Mouse (Mus musculus): ENCODE measurements around the gene Grid1. TPM values are rescaled to one million over a fixed set of nuclear protein-coding genes. Genes with fewer than 3 reads are reported as not detected.

Gene Grid1
- total RNA-seq, 2 experiments from 2014 or later: 0.06 TPM; not detected in 1

- no peak for DNase-seq
- intact Hi-C loops (cut with DNase I): no loop called here
These were observed 88.9 kb downstream of the Grid1 start for GRCm38 (mm10) chr14:34908804-34909203.

GRCm38 (mm10) chr14:34916315-34916714 is 96.4 kb downstream of the Grid1 start:
- intact Hi-C loops (cut with DNase I): no loop called here
- no peak for DNase-seq

DNA sequence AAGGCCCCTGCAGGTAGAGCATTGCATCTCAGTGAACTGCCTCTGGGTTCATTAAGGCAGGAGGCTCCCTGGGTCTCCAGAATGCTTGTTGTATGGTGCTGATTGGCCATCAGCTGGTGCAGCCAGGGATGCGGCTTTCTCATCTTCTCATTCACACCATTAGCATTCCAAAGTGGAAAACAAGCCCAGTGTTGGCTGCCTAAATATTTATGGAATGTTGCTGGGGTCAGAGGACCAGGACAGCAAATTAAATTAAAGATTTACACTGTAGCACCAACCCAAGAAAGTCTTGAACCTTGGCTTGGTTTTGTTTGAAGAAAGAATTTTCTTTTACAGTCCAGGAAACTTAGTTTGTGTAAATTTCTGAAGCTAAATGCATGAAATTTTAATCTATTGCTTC is 97.2 kb downstream of the Grid1 start:
- DNase-seq: no peak
- intact Hi-C loops (cut with DNase I): no loop called here

- intact Hi-C loops (cut with DNase I): no loop called here
These were observed 99.3 kb downstream of the Grid1 start for GRCm38 (mm10) chr14:34919221-34919620.

GRCm38 (mm10) chr14:34921265-34921664 is 101.4 kb downstream of the Grid1 start:
- intact Hi-C loops (cut with DNase I): no loop called here
- no peak for DNase-seq

More at GRCm38 (mm10) chr14:34919221-34919620, 99.3 kb downstream of the Grid1 start:
- DNase-seq: no peak

- no peak for DNase-seq
- intact Hi-C loops (cut with DNase I): no loop called here
These were observed 105.1 kb downstream of the Grid1 start for GRCm38 (mm10) chr14:34925021-34925420.

GRCm38 (mm10) chr14:34930040-34930719 is 110.3 kb downstream of the Grid1 start:
- no peak for DNase-seq
- intact Hi-C loops (cut with DNase I): no loop called here

DNA sequence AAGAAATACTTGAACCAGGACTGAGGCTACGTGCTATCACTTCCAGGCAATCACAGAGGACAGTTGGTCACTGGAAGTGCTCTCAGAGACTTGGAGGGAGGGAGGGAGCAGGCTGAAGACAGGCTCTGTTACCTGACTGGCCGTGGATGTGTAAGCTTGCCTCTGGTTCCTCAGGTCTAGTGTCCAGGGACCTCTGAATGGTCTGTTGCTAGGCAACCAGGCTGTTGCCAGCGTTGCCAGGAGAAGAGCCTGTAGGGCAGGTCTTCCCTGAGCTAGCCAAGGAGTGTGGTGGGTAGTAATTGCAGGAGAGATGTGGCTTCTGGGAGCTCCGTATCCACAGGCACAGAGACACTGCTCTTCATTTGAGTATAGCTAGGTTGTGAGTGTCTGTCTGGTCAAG is 113.3 kb downstream of the Grid1 start:
- no peak for DNase-seq
- intact Hi-C loops (cut with DNase I): no loop called here

DNA sequence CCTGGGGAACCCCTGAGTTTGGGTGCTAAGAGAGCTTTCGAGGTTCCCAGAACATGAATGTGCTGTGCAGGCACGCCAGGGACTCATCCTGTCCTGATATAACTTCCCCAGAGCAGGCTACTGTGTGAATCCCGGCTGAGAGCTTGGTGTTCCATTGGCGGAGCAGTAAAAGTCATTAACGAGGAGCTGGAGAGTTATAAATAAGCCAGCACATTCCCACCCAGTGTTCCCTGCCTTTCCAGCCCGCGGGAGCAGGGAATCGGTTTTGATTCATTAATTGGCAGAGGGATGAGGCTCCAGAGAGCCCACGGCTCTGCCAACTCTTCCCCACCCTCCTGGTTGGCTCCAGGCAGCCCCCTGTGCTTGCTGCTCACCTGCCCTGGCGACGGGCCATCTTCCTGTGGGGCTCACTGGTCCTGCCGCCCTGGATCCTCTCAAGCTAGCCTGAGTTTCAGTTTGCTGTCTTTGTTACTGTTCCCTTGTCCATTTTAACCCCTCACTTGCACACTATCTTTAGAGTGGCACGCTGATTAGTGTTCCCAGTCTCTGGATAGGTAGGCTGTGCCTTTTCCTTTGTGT is 116.4 kb downstream of the Grid1 start:
- intact Hi-C loops (cut with DNase I): no loop called here
- DNase-seq: no peak

GRCm38 (mm10) chr14:34944390-34944979 is 124.6 kb downstream of the Grid1 start:
- intact Hi-C loops (cut with DNase I): no loop called here
- DNase-seq: no peak

DNA sequence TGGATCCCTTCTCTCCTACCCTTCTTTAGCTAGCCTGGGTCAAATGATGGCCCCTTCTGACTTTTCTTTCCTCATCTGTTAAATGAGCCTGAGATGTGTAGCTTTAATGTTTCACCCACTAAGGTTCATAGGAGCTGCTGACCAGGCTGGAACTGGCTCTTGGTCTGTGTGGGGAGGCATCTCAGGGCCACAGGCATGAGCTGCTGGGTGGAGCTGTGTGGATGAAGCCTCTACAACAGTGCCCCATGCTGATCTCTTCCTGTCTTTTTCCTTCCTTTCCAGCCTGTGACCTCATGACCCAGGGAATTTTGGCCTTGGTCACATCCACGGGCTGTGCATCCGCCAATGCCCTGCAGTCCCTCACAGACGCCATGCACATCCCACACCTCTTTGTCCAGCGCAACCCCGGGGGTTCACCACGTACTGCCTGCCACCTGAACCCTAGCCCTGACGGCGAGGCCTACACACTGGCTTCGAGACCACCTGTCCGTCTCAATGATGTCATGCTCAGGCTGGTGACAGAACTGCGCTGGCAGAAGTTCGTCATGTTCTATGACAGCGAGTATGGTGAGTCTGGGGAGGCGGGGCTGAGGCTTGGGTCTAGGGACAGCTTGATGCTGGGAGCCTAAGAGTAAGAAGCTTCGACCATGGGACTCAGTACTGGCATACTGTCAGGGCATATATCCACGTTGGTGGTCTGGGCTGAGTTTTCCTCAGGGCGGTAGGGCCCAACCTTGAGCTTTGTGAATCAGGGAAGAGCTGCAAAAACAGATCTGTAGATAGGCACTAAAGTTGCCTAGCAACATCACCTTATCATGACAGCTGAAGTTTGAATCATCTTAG is 125.8 kb downstream of the Grid1 start:
- intact Hi-C loops (cut with DNase I): no loop called here

DNA sequence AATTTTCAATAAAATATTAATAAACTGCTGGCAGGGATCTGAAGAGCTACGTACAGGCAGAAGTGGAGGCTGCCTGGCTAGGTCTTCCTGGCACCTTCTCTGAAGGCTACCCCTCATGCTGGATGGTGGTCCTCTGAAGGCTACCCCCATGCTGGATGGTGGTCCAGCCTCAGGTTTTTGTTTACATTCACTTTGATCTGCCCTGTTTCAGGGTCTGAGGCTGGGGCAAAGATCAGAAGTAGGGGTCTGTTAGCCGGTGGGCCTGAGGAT is 126.3 kb downstream of the Grid1 start:
- DNase-seq: no peak
- intact Hi-C loops (cut with DNase I): no loop called here

More for the DNA sequence above, 125.8 kb downstream of the Grid1 start:
- DNase-seq: no peak

DNA sequence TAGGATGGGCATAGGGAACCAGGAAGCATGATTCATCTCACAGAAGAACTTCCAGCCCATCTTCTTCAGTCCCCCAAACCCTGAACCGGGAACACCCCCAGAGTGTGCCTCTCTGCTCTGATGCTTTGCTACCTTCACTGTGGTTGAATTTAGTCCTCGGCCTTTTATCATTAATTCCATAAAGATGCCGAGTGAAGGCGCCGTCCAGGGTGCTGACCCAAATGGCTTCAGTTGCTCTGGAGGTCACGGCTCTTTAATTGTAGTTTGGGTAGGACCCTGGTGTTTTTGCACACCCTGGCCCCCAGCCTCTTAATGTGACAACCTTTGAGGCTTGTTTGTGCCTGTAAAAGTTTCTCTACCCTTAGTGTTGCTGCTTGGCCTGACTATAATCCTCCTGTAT is 128.3 kb downstream of the Grid1 start:
- intact Hi-C loops (cut with DNase I): no loop called here
- no peak for DNase-seq

DNA sequence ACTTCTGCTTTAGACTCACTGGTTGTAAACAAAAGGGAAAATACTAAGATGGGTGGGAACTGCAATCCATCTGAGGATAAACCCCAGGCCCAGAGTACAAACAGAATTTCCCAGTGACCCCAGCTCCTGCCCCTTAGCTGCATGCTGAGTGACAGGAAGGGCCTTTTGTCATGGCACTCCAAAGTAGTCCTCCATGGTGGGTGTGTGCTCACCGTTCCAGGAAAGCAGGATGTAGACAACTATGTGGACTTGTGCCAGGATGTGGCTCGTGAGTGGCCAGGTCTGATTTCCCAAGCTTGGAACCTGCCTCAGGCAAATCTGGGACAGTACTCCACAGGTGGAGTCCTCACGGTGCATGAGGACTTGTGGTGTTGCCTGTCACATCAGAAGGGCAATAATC is 132.4 kb downstream of the Grid1 start:
- DNase-seq: no peak

GRCm38 (mm10) chr14:34953566-34953965 is 133.7 kb downstream of the Grid1 start:
- intact Hi-C loops (cut with DNase I): no loop called here
- no peak for DNase-seq

More for the DNA sequence above, 132.4 kb downstream of the Grid1 start:
- intact Hi-C loops (cut with DNase I): no loop called here

GRCm38 (mm10) chr14:34955689-34956088 is 135.8 kb downstream of the Grid1 start:
- DNase-seq: no peak
- intact Hi-C loops (cut with DNase I): no loop called here

DNA sequence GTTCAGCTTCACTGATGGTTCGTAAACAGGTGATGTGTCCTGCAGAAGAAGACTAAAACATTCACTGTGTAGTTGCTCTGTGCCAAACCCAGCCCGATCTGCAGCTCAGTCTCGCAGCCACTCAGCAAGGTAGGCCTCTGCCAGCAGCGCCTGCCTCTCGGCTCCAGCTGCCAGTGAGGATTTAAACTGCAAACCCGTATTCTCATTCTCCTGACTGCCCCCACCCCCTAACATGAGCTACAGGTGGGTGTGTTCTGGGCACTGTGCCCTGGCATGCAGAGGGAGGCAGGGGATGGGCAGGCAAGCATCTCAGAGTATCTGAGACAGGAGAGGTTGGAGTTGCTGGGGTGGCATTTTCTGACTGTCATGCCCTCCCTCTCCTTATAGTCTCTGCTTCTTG is 140.3 kb downstream of the Grid1 start:
- DNase-seq: no peak
- intact Hi-C loops (cut with DNase I): no loop called here

DNA sequence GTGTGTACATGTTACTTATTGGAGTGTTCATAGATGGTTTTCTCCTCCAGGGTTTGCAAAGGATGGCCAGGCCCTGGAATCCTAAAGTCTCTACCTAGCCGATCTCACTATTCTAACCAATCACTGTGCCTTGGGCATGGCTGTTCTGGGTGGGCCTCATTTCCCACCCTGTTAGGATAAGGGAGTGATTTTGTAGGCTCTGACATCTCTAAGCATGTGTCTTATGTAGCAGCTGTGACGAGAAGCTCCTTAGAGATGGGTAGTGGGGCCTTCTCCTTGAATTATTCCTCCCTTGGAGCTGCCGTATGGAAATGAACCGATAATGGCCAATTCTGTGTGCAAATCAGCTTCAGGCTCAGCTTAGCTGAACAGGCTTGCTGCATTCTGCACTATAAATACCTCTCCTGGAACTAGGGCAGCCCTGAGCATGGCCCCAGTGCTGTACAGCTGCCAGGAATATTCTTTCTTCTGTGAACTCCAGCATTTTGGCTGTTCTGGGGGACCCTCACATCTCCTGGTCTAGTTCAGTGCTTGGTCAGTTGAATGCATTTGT is 143.8 kb downstream of the Grid1 start:
- intact Hi-C loops (cut with DNase I): no loop called here
- no peak for DNase-seq

- intact Hi-C loops (cut with DNase I): no loop called here
These were observed 149.4 kb downstream of the Grid1 start for GRCm38 (mm10) chr14:34969102-34969819.

GRCm38 (mm10) chr14:34972930-34973329 is 153.0 kb downstream of the Grid1 start:
- no peak for DNase-seq
- intact Hi-C loops (cut with DNase I): no loop called here

More at GRCm38 (mm10) chr14:34969102-34969819, 149.4 kb downstream of the Grid1 start:
- DNase-seq: no peak

Data from heart, postnatal 36 days (tissue).